Mouse (Mus musculus) hindbrain, embryonic 14.5 days (tissue): ENCODE results near the gene Dusp6. TPM values are rescaled to one million over a fixed set of nuclear protein-coding genes. Genes with fewer than 3 reads are reported as not detected.
"Not testable (repeated sequence)": the region's sequence is repeated elsewhere in the genome, so short reads cannot be mapped to it uniquely, and the experiment has no call there.

ENCODE experiments used
- ATAC-seq: fragments of 200-750 bp; cut with Nextera tagmentation; 2 replicates; pipeline ENCODE4 v1.8.0; 2017; ENCODE audit warnings: moderate number of reproducible peaks, mild to moderate bottlenecking, moderate TSS enrichment, moderate library complexity; ENCODE audit not compliant: low FRiP score
- DNase-seq: peaks from one replicate; pipeline ENCODE4 v3.0.0-alpha.2; 2015; ENCODE audit warnings: low spot score
- H3K27ac ChIP-seq: fragments of 300-500 bp; sonication (generic); 2 replicates; pipeline ENCODE4 v1.5.1; 2014; ENCODE audit warnings: mild to moderate bottlenecking, moderate library complexity
- H3K27me3 ChIP-seq: fragments of 300-500 bp; sonication (generic); 2 replicates; pipeline ENCODE4 v1.6.1; 2014; ENCODE audit warnings: mild to moderate bottlenecking, low read length, mixed read lengths; ENCODE audit not compliant: control insufficient read depth, insufficient read depth
- H3K36me3 ChIP-seq: fragments of 300-500 bp; sonication (generic); replicated peaks from 2 replicates; pipeline ENCODE4 v1.6.1; 2014; ENCODE audit not compliant: control insufficient read depth, insufficient read depth
- H3K4me1 ChIP-seq: fragments of 300-500 bp; sonication (generic); replicated peaks from 2 replicates; pipeline ENCODE4 v1.6.1; 2014; ENCODE audit warnings: antibody characterized with exemption, low read length, mixed read lengths; ENCODE audit not compliant: control insufficient read depth, insufficient read depth
- H3K4me2 ChIP-seq: fragments of 300-500 bp; sonication (generic); replicated peaks from 2 replicates; pipeline ENCODE4 v1.6.1; 2014; ENCODE audit warnings: mild to moderate bottlenecking, moderate library complexity
- H3K4me3 ChIP-seq: fragments of 300-500 bp; sonication (generic); replicated peaks from 2 replicates; pipeline ENCODE4 v1.5.1; 2014; ENCODE audit warnings: mild to moderate bottlenecking, low read length
- H3K9ac ChIP-seq: fragments of 300-500 bp; sonication (generic); 2 replicates; pipeline ENCODE4 v1.6.1; 2014
- H3K9me3 ChIP-seq: fragments of 300-500 bp; sonication (generic); 2 replicates; pipeline ENCODE4 v1.6.1; 2016; ENCODE audit warnings: low read length; ENCODE audit not compliant: control insufficient read depth
- WGBS: fragments of 180-500 bp; shearing (Covaris S2); extraction: QIAGEN DNeasy Blood & Tissue Kit; methylation state at CpG from one replicate; pipeline ENCODE4 v1.1.7; 2014; 5-methylcytosine and 5-hydroxymethylcytosine counted together
- polyA plus RNA-seq: library from polyadenylated mRNA; unstranded; fragments of >200 nt; fragmentation: Nextera tagmentation; extraction: Ambion mirVana; gene quantifications from 2 replicates; pipeline ENCODE4 v1.2.1, GENCODE M21; 2014

Gene Dusp6
- 28.4 and 33.0 TPM in 2 replicates for polyA plus RNA-seq

DNA sequence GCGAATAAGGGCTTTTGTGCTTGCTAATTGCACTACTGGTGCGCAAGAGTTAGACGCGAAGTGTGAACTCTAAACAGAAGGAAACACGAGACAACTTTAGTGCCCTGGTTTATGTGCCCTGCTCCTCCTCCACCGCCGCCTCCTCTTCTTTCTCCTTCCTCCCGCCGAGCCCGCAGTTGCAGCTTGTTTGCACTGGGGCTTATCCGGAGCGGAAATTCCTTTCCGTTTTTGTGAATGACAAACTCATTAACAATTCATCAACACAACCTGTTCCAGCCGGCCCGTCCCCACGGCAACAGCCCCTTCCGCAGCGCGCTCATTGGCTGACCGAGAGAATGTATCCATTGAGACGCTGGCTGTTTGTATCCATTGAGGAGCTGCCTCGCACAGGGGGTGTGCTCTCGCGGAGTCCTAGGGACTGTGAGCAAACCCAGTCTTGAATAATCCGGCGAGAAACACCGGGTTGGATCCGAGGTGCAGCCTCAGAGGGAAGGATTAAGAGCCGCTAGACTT is at the start of gene Dusp6:
TSS of gene Dusp6 (plus strand) at position 365 of the 513 bp plus-strand sequence.
- H3K27me3 ChIP-seq, result peaks cover 18% of the 10 kb centered on the region; the same call in 1 of the 2 replicates
- peaks cover 5% of the 10 kb centered on the region; the same call in 1 of the 2 replicates for H3K36me3 ChIP-seq
- H3K4me3 ChIP-seq, result peak within 1 kb of the TSS; percentile 74
- peak within 1 kb of the TSS; percentile 93 for H3K27ac ChIP-seq
- peak within 1 kb of the TSS; percentile 90 for H3K4me2 ChIP-seq
- H3K9ac ChIP-seq, result peak within 1 kb of the TSS; percentile 90
- no peaks in the 10 kb centered on the region for H3K9me3 ChIP-seq
- ATAC-seq, result peak; percentile 97
- H3K4me1 ChIP-seq, result peaks cover 35% of the 10 kb centered on the region
- WGBS, result under 1% methylated on average over 29 of the region's 29 CpGs
- peak; percentile 95 for DNase-seq

GRCm38 (mm10) chr10:99214421-99215299 is 48.4 kb upstream of the Dusp6 start:
- H3K4me2 ChIP-seq, result no peak overlapping the region
- H3K9me3 ChIP-seq, result no peaks in the 10 kb centered on the region
- no peaks in the 10 kb centered on the region for H3K4me1 ChIP-seq
- DNase-seq, result no peak
- H3K9ac ChIP-seq, result no peak overlapping the region
- ATAC-seq, result no peak
- 91% methylated on average over 15 of the region's 15 CpGs for WGBS
- no peak overlapping the region for H3K27ac ChIP-seq
- no peaks in the 10 kb centered on the region for H3K36me3 ChIP-seq
- H3K27me3 ChIP-seq, result no peaks in the 10 kb centered on the region
- H3K4me3 ChIP-seq, result no peak overlapping the region

GRCm38 (mm10) chr10:99216570-99216969 is 46.5 kb upstream of the Dusp6 start:
- not testable (repeated sequence) for H3K4me2 ChIP-seq, H3K4me1 ChIP-seq, ATAC-seq, H3K4me3 ChIP-seq, H3K9ac ChIP-seq, H3K27me3 ChIP-seq, H3K36me3 ChIP-seq, DNase-seq, H3K9me3 ChIP-seq, H3K27ac ChIP-seq
- WGBS, result 85% methylated on average over 15 of the region's 15 CpGs

- no peak overlapping the region for H3K4me3 ChIP-seq
- H3K27ac ChIP-seq, result no peak overlapping the region
- no peaks in the 10 kb centered on the region for H3K36me3 ChIP-seq
- WGBS, result 93% methylated on average over 8 of the region's 8 CpGs
- no peak overlapping the region for H3K4me2 ChIP-seq
- DNase-seq, result no peak
- H3K4me1 ChIP-seq, result no peaks in the 10 kb centered on the region
- H3K9ac ChIP-seq, result no peak overlapping the region
- ATAC-seq, result no peak
- H3K27me3 ChIP-seq, result no peaks in the 10 kb centered on the region
- H3K9me3 ChIP-seq, result no peaks in the 10 kb centered on the region
Observed at GRCm38 (mm10) chr10:99221540-99221939, 41.5 kb upstream of the Dusp6 start.

DNA sequence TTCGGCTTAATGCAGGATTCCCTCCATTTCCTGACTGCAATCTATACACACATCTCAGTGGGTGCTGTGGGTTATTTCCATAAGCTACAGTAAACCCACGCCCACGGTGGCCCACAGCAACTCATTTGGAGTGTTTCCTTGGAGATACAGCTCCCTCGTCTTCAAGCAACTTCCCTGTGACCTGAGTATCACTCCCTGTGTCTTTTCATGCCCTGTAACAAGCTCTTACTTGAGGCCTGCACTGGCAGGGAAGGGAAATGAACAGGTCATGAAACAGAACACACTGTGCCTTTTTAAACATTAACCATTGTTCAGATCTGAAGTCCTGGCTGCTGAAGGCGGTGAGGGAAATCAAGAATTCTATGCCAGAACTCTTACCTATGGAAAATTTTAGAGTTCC is 40.3 kb upstream of the Dusp6 start:
- Histone ChIP-seq H3K9ac (no peak overlapping the region), H3K27me3 (no peaks in the 10 kb centered on the region), H3K4me2 (no peak overlapping the region), H3K9me3 (no peaks in the 10 kb centered on the region), H3K4me3 (no peak overlapping the region), H3K36me3 (no peaks in the 10 kb centered on the region), H3K27ac (no peak overlapping the region), H3K4me1 (peaks cover 2% of the 10 kb centered on the region; the same call in 1 of the 2 replicates)
- no peak for ATAC-seq
- no peak for DNase-seq
- WGBS, result 83% methylated on average over 5 of the region's 5 CpGs

DNA sequence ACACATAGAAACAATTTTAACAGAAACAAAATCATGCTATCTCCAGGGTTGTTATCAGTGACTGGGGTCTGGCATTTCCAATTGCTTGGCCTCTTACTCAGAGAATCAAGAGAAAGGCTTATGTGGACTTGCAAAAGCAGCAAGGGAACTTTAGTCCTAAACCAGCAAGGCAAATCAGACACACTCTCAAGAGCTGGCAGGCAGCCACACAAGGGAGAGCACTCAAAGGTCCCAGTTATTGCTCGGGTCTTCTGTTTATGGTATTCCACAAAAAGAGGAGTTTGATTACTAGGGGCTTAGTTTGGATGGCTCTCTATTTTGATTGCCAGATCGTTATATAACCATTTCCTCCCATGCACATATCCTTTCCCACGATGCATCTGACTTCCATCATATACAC is 38.8 kb upstream of the Dusp6 start:
- no peak overlapping the region for H3K27ac ChIP-seq
- DNase-seq, result no peak

GRCm38 (mm10) chr10:99226782-99227181 is 36.2 kb upstream of the Dusp6 start:
- Histone ChIP-seq H3K9ac (no peak overlapping the region), H3K9me3 (no peaks in the 10 kb centered on the region), H3K27me3 (no peaks in the 10 kb centered on the region), H3K4me1 (peaks cover 18% of the 10 kb centered on the region), H3K4me2 (no peak overlapping the region), H3K4me3 (no peak overlapping the region), H3K27ac (no peak overlapping the region), H3K36me3 (no peaks in the 10 kb centered on the region)
- ATAC-seq, result no peak
- WGBS, result 94% methylated on average over 5 of the region's 5 CpGs
- DNase-seq, result no peak

More for the DNA sequence above, 38.8 kb upstream of the Dusp6 start:
- Histone ChIP-seq H3K4me1 (peaks cover 15% of the 10 kb centered on the region), H3K27me3 (no peaks in the 10 kb centered on the region), H3K36me3 (no peaks in the 10 kb centered on the region), H3K9me3 (no peaks in the 10 kb centered on the region), H3K4me2 (no peak overlapping the region), H3K4me3 (no peak overlapping the region), H3K9ac (no peak overlapping the region)
- WGBS, result 79% methylated on average over 3 of the region's 3 CpGs
- no peak for ATAC-seq

DNA sequence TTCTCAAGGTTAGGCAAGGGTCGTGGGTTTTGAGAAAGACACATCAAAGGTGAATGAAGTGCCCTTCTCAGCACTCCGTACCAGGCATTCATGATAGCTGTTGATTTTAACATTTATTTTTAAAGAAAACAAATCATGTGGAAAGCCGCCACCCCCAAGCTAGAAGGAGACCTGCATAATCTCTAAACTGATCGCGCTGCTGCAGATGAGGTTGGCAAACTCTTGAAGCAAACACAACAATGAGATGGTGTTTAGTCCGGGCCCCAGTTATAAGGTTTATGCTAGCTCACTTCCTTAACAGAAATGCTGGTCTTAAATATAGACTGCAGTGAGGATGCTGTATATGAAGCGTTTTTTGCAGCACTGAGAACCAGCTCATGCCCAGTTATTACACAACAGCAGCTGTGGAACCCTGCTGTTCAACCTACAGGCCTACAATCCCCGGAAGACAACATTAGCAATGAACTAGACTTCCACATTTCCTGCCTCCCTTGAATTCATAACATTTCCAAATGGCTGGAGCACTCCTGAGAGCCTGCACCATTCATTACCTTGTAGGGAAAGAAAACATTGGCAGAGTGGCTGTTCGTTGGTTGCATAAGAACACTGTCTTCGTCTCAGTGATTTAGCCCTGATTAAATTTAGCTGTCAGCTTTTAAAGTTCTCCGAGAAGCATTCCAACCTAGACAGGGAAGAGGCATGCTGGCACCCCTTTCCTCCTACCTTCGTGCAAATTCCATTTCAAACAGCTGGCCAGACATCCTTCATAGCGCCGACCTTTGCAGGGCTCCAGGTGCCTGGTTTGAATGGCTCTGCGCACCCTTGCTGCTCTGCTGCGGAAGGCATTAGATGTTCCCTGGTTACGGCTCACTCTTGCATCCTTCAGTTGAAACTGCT is 34.8 kb upstream of the Dusp6 start:
- Histone ChIP-seq H3K27ac (peak overlapping the region; percentile 66), H3K4me1 (peaks cover 18% of the 10 kb centered on the region), H3K36me3 (no peaks in the 10 kb centered on the region), H3K4me2 (peak overlapping the region; percentile 31; the same call in 1 of the 2 replicates), H3K9me3 (no peaks in the 10 kb centered on the region), H3K4me3 (no peak overlapping the region), H3K9ac (no peak overlapping the region; the same call in 1 of the 2 replicates), H3K27me3 (no peaks in the 10 kb centered on the region)
- DNase-seq, result no peak
- peak; percentile 31; the same call in 1 of the 2 replicates for ATAC-seq
- WGBS, result 35% methylated on average over 17 of the region's 17 CpGs
